Mouse (Mus musculus) cerebellum, adult 2 months (tissue): ENCODE results near the gene Actr10.

Source experiments
- CTCF ChIP-seq: fragments of 200-500 bp; IDR thresholded peaks from 2 replicates; pipeline ENCODE4 v1.5.1; 2011; ENCODE audit warnings: low read depth, mild to moderate bottlenecking, control low read depth, low read length, moderate library complexity, borderline replicate concordance; ENCODE audit not compliant: insufficient read depth
- POLR2A ChIP-seq: fragments of 200-500 bp; IDR thresholded peaks from 2 replicates; pipeline ENCODE4 v1.6.1; 2011; ENCODE audit warnings: low read length, control low read depth, borderline replicate concordance; ENCODE audit not compliant: insufficient read depth

GRCm38 (mm10) chr12:70897434-70897833 lies 40.2 kb upstream of the Actr10 start:
- peak; percentile 44; the same call in 1 of the 2 replicates for TF ChIP-seq CTCF
- no peak for TF ChIP-seq POLR2A
